Mouse (Mus musculus): Measurements from ENCODE around the gene Tex9. TPM values are rescaled to one million over a fixed set of nuclear protein-coding genes. Genes with fewer than 3 reads are reported as not detected.

The Tex9 gene
- 21.7 TPM for total RNA-seq (2023)

DNA sequence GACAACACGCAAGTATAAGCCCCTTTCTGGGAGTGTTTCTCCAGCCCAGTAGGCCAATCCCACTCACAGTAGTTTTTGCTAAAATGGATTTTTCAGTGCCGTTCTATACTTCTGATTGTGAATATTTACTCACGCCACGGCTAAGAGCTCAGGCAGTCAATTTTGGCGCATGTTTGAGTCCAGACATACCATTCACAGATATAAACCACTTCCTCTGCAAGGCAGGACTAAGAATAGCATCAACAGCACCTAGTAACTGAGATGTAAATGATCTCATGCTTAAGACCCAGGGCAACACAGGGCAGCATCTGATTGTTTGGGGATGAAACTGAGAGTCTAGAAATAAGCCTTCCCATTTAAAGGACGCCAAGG is at the start of gene Tex9:
Tex9 (minus strand) TSS at position 19 of the 372 bp plus-strand sequence.

DNA sequence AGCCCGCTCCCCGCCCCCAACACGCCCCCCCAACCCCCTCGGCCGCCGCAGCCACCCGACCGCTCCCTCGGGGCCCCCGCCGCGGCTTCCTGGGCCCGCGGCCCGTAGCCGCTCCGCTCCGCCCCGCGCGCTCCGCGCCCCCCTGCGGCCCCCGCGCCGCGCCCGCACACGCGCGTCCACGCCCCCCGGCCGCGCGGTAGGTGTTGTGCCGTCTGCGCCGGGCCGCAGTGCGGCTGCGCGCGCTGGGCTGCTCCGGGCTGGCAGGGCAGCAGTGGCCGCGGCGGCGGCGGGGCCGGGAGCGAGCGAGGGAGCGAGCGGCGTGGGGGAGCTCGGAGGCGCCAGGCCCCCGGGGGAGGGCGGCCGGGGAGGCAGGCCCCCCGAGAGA is 40.0 kb upstream of the Tex9 start, which contains the start of gene Rfx7:
Rfx7 (plus strand) TSS at position 245 of the 385 bp plus-strand sequence.

DNA sequence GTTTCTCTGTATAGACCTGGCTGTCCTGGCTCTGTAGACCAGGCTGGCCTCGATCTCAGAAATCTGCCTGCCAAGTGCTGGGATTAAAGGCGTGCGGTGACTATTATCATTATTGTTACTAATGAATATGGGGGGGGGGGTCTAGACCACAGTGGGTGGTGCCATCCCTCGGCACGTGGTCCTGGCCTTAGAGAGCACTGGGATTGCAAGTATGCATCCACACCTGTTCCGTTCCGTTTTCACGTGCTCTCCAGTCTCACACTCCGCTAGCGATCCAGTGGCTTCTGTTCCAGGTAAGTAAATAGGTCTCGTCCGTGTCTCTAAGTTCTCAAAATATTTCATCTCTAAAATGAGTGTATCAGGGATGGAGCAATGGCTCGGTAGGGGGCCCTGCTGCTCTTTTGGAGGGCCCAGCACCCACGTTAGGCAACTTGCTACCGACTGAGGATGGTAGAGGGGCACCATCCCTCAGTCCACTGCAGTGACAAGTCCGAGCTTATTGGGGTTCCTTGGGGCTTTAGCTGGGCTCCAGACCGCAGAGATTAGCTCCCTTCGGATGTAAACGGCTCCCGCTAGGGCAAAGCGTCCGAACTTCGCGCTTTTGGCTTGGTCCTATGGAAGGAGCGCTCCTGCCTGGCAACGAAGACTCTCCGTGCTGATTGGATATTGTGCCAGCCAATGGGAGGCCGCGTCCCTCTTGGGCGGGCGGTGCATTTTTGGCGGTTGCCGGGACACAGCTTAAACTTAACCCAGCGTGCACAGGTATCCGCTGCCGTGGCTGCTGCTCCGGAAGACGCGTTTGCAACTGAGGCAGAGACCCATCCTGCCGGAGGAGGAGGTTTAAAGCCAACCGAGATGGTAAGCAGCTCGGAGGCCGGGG is 54.0 kb downstream of the Tex9 start, which contains the start of gene Mns1:
Mns1 (plus strand) TSS at position 190 of the 880 bp plus-strand sequence.

Other genes starting within 250 kb of the Tex9 start
- gene Zfp280d, start 217.4 kb downstream of the Tex9 start, total RNA-seq (2023) = 111 TPM
- gene Mns1, start 54.2 kb downstream of the Tex9 start, total RNA-seq (2023) = 1.4 TPM
- 75.9 TPM for gene Rfx7, start 40.0 kb upstream of the Tex9 start, total RNA-seq (2023)
- gene Nedd4, start 170.1 kb upstream of the Tex9 start, total RNA-seq (2023) = 52.7 TPM

All from CD8-positive naive resting alpha-beta T cell, adult 57 days (primary cell).